Mouse (Mus musculus): ENCODE results near the gene Pcdh15. TPM values are rescaled to one million over a fixed set of nuclear protein-coding genes. Genes with fewer than 3 reads are reported as not detected.

Pcdh15 gene
- polyA plus RNA-seq, 1 experiment from 2014 or later, result 0.90 TPM

DNA sequence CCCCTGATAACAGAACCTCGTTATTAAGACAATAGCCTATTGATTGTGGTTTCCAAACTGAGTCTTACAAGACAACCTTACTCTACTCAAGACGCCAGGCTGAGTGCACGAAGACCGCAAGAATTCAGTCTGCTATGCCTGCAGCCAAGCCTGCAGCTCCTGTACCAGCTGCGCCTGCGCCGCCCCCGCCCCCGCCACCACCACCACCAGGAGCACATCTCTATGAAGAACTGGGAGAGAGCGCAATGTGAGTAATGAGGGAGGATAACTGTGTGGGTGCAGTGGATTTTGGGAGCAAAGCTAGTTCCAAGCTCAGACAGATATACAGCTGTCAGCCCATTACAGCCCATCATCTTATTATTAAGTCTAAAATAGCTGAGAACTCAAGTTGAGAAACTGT lies 1527.5 kb downstream of the Pcdh15 start:
- no peak overlapping the region for H3K4me3 ChIP-seq
- H3K4me1 ChIP-seq (replicated peaks), result no peaks in the 10 kb centered on the region
- DNase-seq (ENCODE audit: low spot score), result no peak
- H3K9me3 ChIP-seq, result no peaks in the 10 kb centered on the region
- 76% methylated on average over 10 of the region's 10 CpGs for WGBS
- H3K36me3 ChIP-seq, result no peaks in the 10 kb centered on the region
- no peak overlapping the region for H3K27ac ChIP-seq
- H3K27me3 ChIP-seq (ENCODE audit: insufficient read depth, poor library complexity, severe bottlenecking), result no peaks in the 10 kb centered on the region

- 89% methylated on average over 9 of the region's 9 CpGs for WGBS
- no peak overlapping the region for H3K4me3 ChIP-seq
- H3K36me3 ChIP-seq, result no peaks in the 10 kb centered on the region
- no peaks in the 10 kb centered on the region for H3K9me3 ChIP-seq
- DNase-seq (ENCODE audit: low spot score), result no peak
- H3K4me1 ChIP-seq (replicated peaks), result no peaks in the 10 kb centered on the region
- H3K27ac ChIP-seq, result no peak overlapping the region
- H3K27me3 ChIP-seq (ENCODE audit: insufficient read depth, poor library complexity, severe bottlenecking), result no peaks in the 10 kb centered on the region
These were observed 1532.2 kb downstream of the Pcdh15 start for GRCm38 (mm10) chr10:74631314-74631713.

GRCm38 (mm10) chr10:74637040-74637439 lies 1537.9 kb downstream of the Pcdh15 start:
- Histone ChIP-seq H3K27ac (no peak overlapping the region), H3K4me3 (no peak overlapping the region), H3K36me3 (no peaks in the 10 kb centered on the region), H3K4me1 (replicated peaks) (peaks cover 8% of the 10 kb centered on the region), H3K9me3 (no peaks in the 10 kb centered on the region), H3K27me3 (ENCODE audit: insufficient read depth, poor library complexity, severe bottlenecking) (no peaks in the 10 kb centered on the region)
- 44% methylated on average over 4 of the region's 4 CpGs for WGBS
- no peak for DNase-seq (ENCODE audit: low spot score)

- WGBS, result 56% methylated on average over 6 of the region's 6 CpGs
- Histone ChIP-seq H3K27ac (no peak overlapping the region), H3K9me3 (no peaks in the 10 kb centered on the region), H3K4me1 (replicated peaks) (peaks cover 3% of the 10 kb centered on the region), H3K36me3 (no peaks in the 10 kb centered on the region), H3K27me3 (ENCODE audit: insufficient read depth, poor library complexity, severe bottlenecking) (no peaks in the 10 kb centered on the region), H3K4me3 (no peak overlapping the region)
- DNase-seq (ENCODE audit: low spot score), result no peak
These were observed 1543.0 kb downstream of the Pcdh15 start for GRCm38 (mm10) chr10:74642125-74642524.

GRCm38 (mm10) chr10:74663171-74663570 lies 1564.0 kb downstream of the Pcdh15 start:
- Histone ChIP-seq H3K4me1 (replicated peaks) (no peaks in the 10 kb centered on the region), H3K9me3 (no peaks in the 10 kb centered on the region), H3K27me3 (ENCODE audit: insufficient read depth, poor library complexity, severe bottlenecking) (no peaks in the 10 kb centered on the region), H3K36me3 (no peaks in the 10 kb centered on the region), H3K27ac (no peak overlapping the region), H3K4me3 (no peak overlapping the region)
- no peak for DNase-seq (ENCODE audit: low spot score)
- WGBS, result 89% methylated on average over 1 of the region's 1 CpGs

GRCm38 (mm10) chr10:74680016-74680491 lies 1580.9 kb downstream of the Pcdh15 start:
- DNase-seq (ENCODE audit: low spot score), result no peak
- Histone ChIP-seq H3K4me3 (no peak overlapping the region), H3K27ac (no peak overlapping the region), H3K4me1 (replicated peaks) (no peaks in the 10 kb centered on the region), H3K9me3 (no peaks in the 10 kb centered on the region), H3K36me3 (no peaks in the 10 kb centered on the region), H3K27me3 (ENCODE audit: insufficient read depth, poor library complexity, severe bottlenecking) (no peaks in the 10 kb centered on the region)
- 75% methylated on average over 4 of the region's 4 CpGs for WGBS

- Histone ChIP-seq H3K4me1 (replicated peaks) (no peaks in the 10 kb centered on the region), H3K9me3 (no peaks in the 10 kb centered on the region), H3K4me3 (no peak overlapping the region), H3K27ac (no peak overlapping the region), H3K36me3 (no peaks in the 10 kb centered on the region), H3K27me3 (ENCODE audit: insufficient read depth, poor library complexity, severe bottlenecking) (no peaks in the 10 kb centered on the region)
- WGBS, result 56% methylated on average over 1 of the region's 1 CpGs
- DNase-seq (ENCODE audit: low spot score), result peak; percentile 5
These were observed 1581.4 kb downstream of the Pcdh15 start for GRCm38 (mm10) chr10:74680559-74680958.

Data from hindbrain, embryonic 10.5 days (tissue).